Mouse (Mus musculus): ENCODE results near the gene Acss1. TPM values are rescaled to one million over a fixed set of nuclear protein-coding genes. Genes with fewer than 3 reads are reported as not detected.

The Acss1 gene
- polyA plus RNA-seq, 1 experiment: not detected

- WGBS: 56% methylated on average over 6 of the region's 6 CpGs
- Histone ChIP-seq H3K4me3 (ENCODE audit: insufficient read depth, low read depth, low read length) (no peak overlapping the region), H3K4me1 (ENCODE audit: control insufficient read depth, insufficient read depth, low read length) (no peaks in the 10 kb centered on the region; the same call in 1 of the 2 replicates), H3K27ac (ENCODE audit: insufficient read depth, low read depth, low read length) (no peak overlapping the region)
- TF ChIP-seq POLR2A (IDR thresholded peaks at IDR 0.05; ENCODE audit: insufficient read depth, low read depth, low read length) (no peak), CTCF (IDR thresholded peaks at IDR 0.05; ENCODE audit: insufficient read depth, low read depth, low read length) (no peak)
Measured at GRCm38 (mm10) chr2:150637702-150638369, 30.5 kb downstream of the Acss1 start.

- no peak overlapping the region for H3K4me3 ChIP-seq (ENCODE audit: insufficient read depth, low read depth, low read length)
- H3K27ac ChIP-seq (ENCODE audit: insufficient read depth, low read depth, low read length): no peak overlapping the region
- TF ChIP-seq POLR2A (IDR thresholded peaks at IDR 0.05; ENCODE audit: insufficient read depth, low read depth, low read length) (no peak), CTCF (IDR thresholded peaks at IDR 0.05; ENCODE audit: insufficient read depth, low read depth, low read length) (no peak)
- H3K4me1 ChIP-seq (ENCODE audit: control insufficient read depth, insufficient read depth, low read length): no peaks in the 10 kb centered on the region; the same call in 1 of the 2 replicates
- 78% methylated on average over 3 of the region's 3 CpGs for WGBS
Measured at GRCm38 (mm10) chr2:150635877-150636446, 32.3 kb downstream of the Acss1 start.

- H3K4me3 ChIP-seq (ENCODE audit: insufficient read depth, low read depth, low read length): no peak overlapping the region
- H3K4me1 ChIP-seq (ENCODE audit: control insufficient read depth, insufficient read depth, low read length): no peaks in the 10 kb centered on the region
- WGBS: 83% methylated on average over 4 of the region's 4 CpGs
- no peak for TF ChIP-seq POLR2A (IDR thresholded peaks at IDR 0.05; ENCODE audit: insufficient read depth, low read depth, low read length)
- TF ChIP-seq CTCF (IDR thresholded peaks at IDR 0.05; ENCODE audit: insufficient read depth, low read depth, low read length): no peak
- no peak overlapping the region for H3K27ac ChIP-seq (ENCODE audit: insufficient read depth, low read depth, low read length)
Measured at GRCm38 (mm10) chr2:150629255-150629654, 39.0 kb downstream of the Acss1 start.

DNA sequence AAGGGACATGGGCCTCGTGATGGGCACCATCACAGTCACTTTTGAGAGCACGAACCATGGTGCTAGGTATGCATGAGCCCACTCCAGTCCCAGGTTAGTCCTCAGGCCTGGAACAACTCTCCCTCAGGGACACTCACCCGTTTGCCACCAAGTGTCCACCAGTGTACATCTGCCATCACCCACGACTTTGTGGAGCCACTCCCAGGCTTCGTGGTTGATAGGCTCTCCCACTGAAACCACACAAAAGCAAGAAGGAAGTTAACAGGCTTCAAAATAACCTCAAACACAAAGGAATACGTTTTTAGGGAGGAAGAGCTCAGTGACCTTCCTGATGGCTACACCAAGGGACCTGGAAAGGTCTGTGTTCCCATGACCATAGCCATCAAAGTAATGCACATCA lies 41.2 kb downstream of the Acss1 start:
- WGBS: 72% methylated on average over 6 of the region's 6 CpGs
- Histone ChIP-seq H3K27ac (ENCODE audit: insufficient read depth, low read depth, low read length) (no peak overlapping the region), H3K4me3 (ENCODE audit: insufficient read depth, low read depth, low read length) (no peak overlapping the region), H3K4me1 (ENCODE audit: control insufficient read depth, insufficient read depth, low read length) (no peaks in the 10 kb centered on the region)
- TF ChIP-seq POLR2A (IDR thresholded peaks at IDR 0.05; ENCODE audit: insufficient read depth, low read depth, low read length) (no peak), CTCF (IDR thresholded peaks at IDR 0.05; ENCODE audit: insufficient read depth, low read depth, low read length) (no peak)

GRCm38 (mm10) chr2:150624926-150625325 lies 43.4 kb downstream of the Acss1 start:
- no peak for TF ChIP-seq POLR2A (IDR thresholded peaks at IDR 0.05; ENCODE audit: insufficient read depth, low read depth, low read length)
- no peak overlapping the region for H3K4me3 ChIP-seq (ENCODE audit: insufficient read depth, low read depth, low read length)
- WGBS: 96% methylated on average over 8 of the region's 8 CpGs

DNA sequence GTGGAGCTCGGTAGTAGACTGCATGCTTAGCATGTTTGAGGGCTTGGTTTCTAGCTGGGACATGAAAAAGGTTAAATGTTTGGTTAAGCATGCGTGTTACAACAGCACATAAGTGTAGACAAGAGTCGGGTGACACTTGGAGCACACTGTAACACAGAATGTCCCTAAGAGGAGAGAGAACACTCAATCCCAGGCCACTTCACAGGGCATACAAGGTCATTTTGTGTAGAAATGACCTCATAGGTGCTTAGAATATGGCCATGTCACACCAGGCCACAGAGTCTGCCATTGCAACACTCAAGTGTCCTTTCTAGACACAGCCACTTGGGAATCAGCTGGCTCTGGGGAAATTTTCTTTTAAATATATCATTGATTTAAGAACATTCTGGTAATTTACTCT lies 44.3 kb downstream of the Acss1 start:
- 95% methylated on average over 3 of the region's 3 CpGs for whole genome bisulfite sequencing
- H3K4me1 ChIP-seq (ENCODE audit: control insufficient read depth, insufficient read depth, low read length): no peaks in the 10 kb centered on the region
- TF ChIP-seq CTCF (IDR thresholded peaks at IDR 0.05; ENCODE audit: insufficient read depth, low read depth, low read length) (no peak), POLR2A (IDR thresholded peaks at IDR 0.05; ENCODE audit: insufficient read depth, low read depth, low read length) (no peak)
- no peak overlapping the region for H3K4me3 ChIP-seq (ENCODE audit: insufficient read depth, low read depth, low read length)
- no peak overlapping the region for H3K27ac ChIP-seq (ENCODE audit: insufficient read depth, low read depth, low read length)

More at GRCm38 (mm10) chr2:150624926-150625325, 43.4 kb downstream of the Acss1 start:
- Histone ChIP-seq H3K27ac (ENCODE audit: insufficient read depth, low read depth, low read length) (no peak overlapping the region), H3K4me1 (ENCODE audit: control insufficient read depth, insufficient read depth, low read length) (no peaks in the 10 kb centered on the region)

GRCm38 (mm10) chr2:150621698-150622097 lies 46.6 kb downstream of the Acss1 start:
- TF ChIP-seq CTCF (IDR thresholded peaks at IDR 0.05; ENCODE audit: insufficient read depth, low read depth, low read length) (no peak), POLR2A (IDR thresholded peaks at IDR 0.05; ENCODE audit: insufficient read depth, low read depth, low read length) (no peak)
- 77% methylated on average over 3 of the region's 3 CpGs for WGBS
- Histone ChIP-seq H3K4me1 (ENCODE audit: control insufficient read depth, insufficient read depth, low read length) (no peaks in the 10 kb centered on the region), H3K4me3 (ENCODE audit: insufficient read depth, low read depth, low read length) (no peak overlapping the region), H3K27ac (ENCODE audit: insufficient read depth, low read depth, low read length) (no peak overlapping the region)

DNA sequence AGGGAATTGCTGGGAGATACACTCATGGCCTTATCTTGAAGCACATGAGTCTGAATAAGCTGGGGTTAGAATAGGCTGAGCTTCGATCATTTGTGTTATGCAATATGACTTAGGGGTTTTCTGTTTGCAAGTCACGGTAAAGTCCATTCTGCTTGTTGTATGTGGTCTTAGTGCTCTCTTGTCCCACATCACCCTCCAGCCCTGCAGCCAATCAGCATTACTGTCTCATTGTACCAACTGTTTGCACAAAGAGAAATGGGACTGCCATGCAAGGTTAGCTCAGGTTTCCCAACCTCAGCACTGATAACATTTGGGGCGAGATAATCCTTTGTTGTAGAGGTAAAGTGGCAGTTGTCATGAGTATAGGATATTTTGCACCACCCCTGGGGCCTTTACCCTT lies 58.2 kb downstream of the Acss1 start:
- Histone ChIP-seq H3K4me1 (ENCODE audit: control insufficient read depth, insufficient read depth, low read length) (no peaks in the 10 kb centered on the region), H3K4me3 (ENCODE audit: insufficient read depth, low read depth, low read length) (no peak overlapping the region), H3K27ac (ENCODE audit: insufficient read depth, low read depth, low read length) (no peak overlapping the region)
- TF ChIP-seq POLR2A (IDR thresholded peaks at IDR 0.05; ENCODE audit: insufficient read depth, low read depth, low read length): no peak
- no peak for TF ChIP-seq CTCF (IDR thresholded peaks at IDR 0.05; ENCODE audit: insufficient read depth, low read depth, low read length)
- WGBS: 83% methylated on average over 3 of the region's 3 CpGs

GRCm38 (mm10) chr2:150608872-150609560 lies 59.3 kb downstream of the Acss1 start:
- Histone ChIP-seq H3K4me3 (ENCODE audit: insufficient read depth, low read depth, low read length) (peak overlapping the region; percentile 95; the same call in 1 of the 2 replicates), H3K27ac (ENCODE audit: insufficient read depth, low read depth, low read length) (no peak overlapping the region), H3K4me1 (ENCODE audit: control insufficient read depth, insufficient read depth, low read length) (no peaks in the 10 kb centered on the region)
- TF ChIP-seq CTCF (IDR thresholded peaks at IDR 0.05; ENCODE audit: insufficient read depth, low read depth, low read length): no peak
- TF ChIP-seq POLR2A (IDR thresholded peaks at IDR 0.05; ENCODE audit: insufficient read depth, low read depth, low read length): no peak
- WGBS: under 1% methylated on average over 10 of the region's 10 CpGs

All from olfactory bulb, adult 2 months (tissue).